Mouse (Mus musculus) cortical plate, adult 2 months (tissue): ENCODE measurements around the gene Klk6. TPM values are rescaled to one million over a fixed set of nuclear protein-coding genes. Genes with fewer than 3 reads are reported as not detected.

Experiments used
- H3K27ac ChIP-seq: fragments of 200-500 bp; 2 replicates; pipeline ENCODE4 v1.5.1; 2012; ENCODE audit warnings: low read length, control low read depth, inconsistent platforms; ENCODE audit not compliant: insufficient read depth
- H3K4me1 ChIP-seq: fragments of 200-500 bp; 2 replicates; pipeline ENCODE4 v1.6.1; 2011; ENCODE audit warnings: low read length; ENCODE audit not compliant: control insufficient read depth, insufficient read depth
- H3K4me3 ChIP-seq: fragments of 200-500 bp; 2 replicates; pipeline ENCODE4 v1.5.1; 2011; ENCODE audit warnings: mild to moderate bottlenecking, low read length, control low read depth; ENCODE audit not compliant: insufficient read depth
- CTCF ChIP-seq: fragments of 200-500 bp; IDR thresholded peaks from 2 replicates; pipeline ENCODE4 v1.5.1; 2011; ENCODE audit warnings: mild to moderate bottlenecking, control low read depth, low read length; ENCODE audit not compliant: insufficient read depth; ENCODE audit errors: extremely low read depth
- POLR2A ChIP-seq: fragments of 200-500 bp; IDR thresholded peaks from 2 replicates; pipeline ENCODE4 v1.6.1; 2011; ENCODE audit warnings: mild to moderate bottlenecking, low read length, control low read depth; ENCODE audit not compliant: insufficient read depth; ENCODE audit errors: extremely low read depth
- polyA plus RNA-seq: library from polyadenylated mRNA; depleted of rRNA; stranded (reverse); fragments of >200 nt; gene quantifications from 2 replicates; pipeline ENCODE4 v1.2.3, GENCODE M21; 2012; rRNA removed

Klk6 gene
- polyA plus RNA-seq, 1 experiment = 11.6 TPM

- no peak overlapping the region for H3K27ac ChIP-seq
- TF ChIP-seq POLR2A (no peak), CTCF (no peak)
- no peak overlapping the region for H3K4me3 ChIP-seq
- H3K4me1 ChIP-seq = no peaks in the 10 kb centered on the region
Measured at GRCm38 (mm10) chr7:43855709-43856108, 31.4 kb downstream of the Klk6 start.

GRCm38 (mm10) chr7:43856307-43856706 lies 32.0 kb downstream of the Klk6 start:
- H3K4me3 ChIP-seq = no peak overlapping the region
- no peaks in the 10 kb centered on the region for H3K4me1 ChIP-seq
- no peak overlapping the region for H3K27ac ChIP-seq
- TF ChIP-seq CTCF (no peak), POLR2A (no peak)

GRCm38 (mm10) chr7:43857501-43857900 lies 33.2 kb downstream of the Klk6 start:
- no peak overlapping the region for H3K4me3 ChIP-seq
- H3K4me1 ChIP-seq = no peaks in the 10 kb centered on the region
- TF ChIP-seq CTCF (no peak), POLR2A (no peak)
- no peak overlapping the region for H3K27ac ChIP-seq

- no peak overlapping the region for H3K27ac ChIP-seq
- H3K4me3 ChIP-seq = no peak overlapping the region
- TF ChIP-seq CTCF (no peak), POLR2A (no peak)
- H3K4me1 ChIP-seq = no peaks in the 10 kb centered on the region
Measured at GRCm38 (mm10) chr7:43860411-43860810, 36.1 kb downstream of the Klk6 start.

- TF ChIP-seq CTCF (peak; percentile 81), POLR2A (no peak)
- Histone ChIP-seq H3K4me1 (no peaks in the 10 kb centered on the region), H3K27ac (no peak overlapping the region), H3K4me3 (no peak overlapping the region)
Measured at GRCm38 (mm10) chr7:43873237-43873636, 48.9 kb downstream of the Klk6 start.

- Histone ChIP-seq H3K4me1 (no peaks in the 10 kb centered on the region), H3K4me3 (no peak overlapping the region), H3K27ac (no peak overlapping the region)
- TF ChIP-seq POLR2A (no peak), CTCF (no peak)
Measured at GRCm38 (mm10) chr7:43873674-43874073, 49.4 kb downstream of the Klk6 start.

- no peak overlapping the region for H3K4me3 ChIP-seq
- H3K27ac ChIP-seq = no peak overlapping the region
- no peaks in the 10 kb centered on the region for H3K4me1 ChIP-seq
- TF ChIP-seq POLR2A (no peak), CTCF (no peak)
Measured at GRCm38 (mm10) chr7:43874868-43875375, 50.6 kb downstream of the Klk6 start.

GRCm38 (mm10) chr7:43876444-43876843 lies 52.1 kb downstream of the Klk6 start:
- no peaks in the 10 kb centered on the region for H3K4me1 ChIP-seq

GRCm38 (mm10) chr7:43878281-43878680 lies 54.0 kb downstream of the Klk6 start:
- TF ChIP-seq POLR2A (no peak), CTCF (no peak)
- H3K4me1 ChIP-seq = no peaks in the 10 kb centered on the region
- no peak overlapping the region for H3K27ac ChIP-seq

More at GRCm38 (mm10) chr7:43876444-43876843, 52.1 kb downstream of the Klk6 start:
- Histone ChIP-seq H3K27ac (no peak overlapping the region), H3K4me3 (no peak overlapping the region)
- TF ChIP-seq CTCF (no peak), POLR2A (no peak)

GRCm38 (mm10) chr7:43880912-43881311 lies 56.6 kb downstream of the Klk6 start, which contains the start of gene Klk4:
TSS of gene Klk4 (plus strand) at chr7:43881160.
- Histone ChIP-seq H3K27ac (no peak within 1 kb of the TSS), H3K4me3 (no peak within 1 kb of the TSS), H3K4me1 (no peaks in the 10 kb centered on the region)
- TF ChIP-seq POLR2A = no peak
- TF ChIP-seq CTCF = no peak

More at GRCm38 (mm10) chr7:43878281-43878680, 54.0 kb downstream of the Klk6 start:
- no peak overlapping the region for H3K4me3 ChIP-seq

Other genes with a start within 250 kb of the Klk6 start
- gene Zfp719, start 244.9 kb upstream of the Klk6 start, polyA plus RNA-seq = 8.7 and 9.2 TPM in 2 replicates
- 0.15 and 0.21 TPM in 2 replicates for gene Zfp819, start 217.3 kb upstream of the Klk6 start, polyA plus RNA-seq
- gene Ceacam18, start 189.8 kb upstream of the Klk6 start, polyA plus RNA-seq = 0.04 TPM in 1 of 2 replicates, not detected in the other
- gene Siglece, start 164.3 kb upstream of the Klk6 start, polyA plus RNA-seq = 1.1 and 1.6 TPM in 2 replicates
- 8.1 and 8.6 TPM in 2 replicates for gene Ctu1, start 152.5 kb upstream of the Klk6 start, polyA plus RNA-seq
- not detected in 2 replicates for gene Klk14, start 134.1 kb upstream of the Klk6 start, polyA plus RNA-seq
- 0.04 TPM in 1 of 2 replicates, not detected in the other for gene Klk13, start 111.9 kb upstream of the Klk6 start, polyA plus RNA-seq
- not detected in 2 replicates for gene Klk12, start 55.6 kb upstream of the Klk6 start, polyA plus RNA-seq
- not detected in 2 replicates for gene Klk11, start 49.9 kb upstream of the Klk6 start, polyA plus RNA-seq
- 0.27 and 0.32 TPM in 2 replicates for gene Klk10, start 43.5 kb upstream of the Klk6 start, polyA plus RNA-seq
- 0.11 TPM in 1 of 2 replicates, not detected in the other for gene Klk9, start 32.6 kb upstream of the Klk6 start, polyA plus RNA-seq
- 3.1 and 7.6 TPM in 2 replicates for gene Klk8, start 26.9 kb upstream of the Klk6 start, polyA plus RNA-seq
- gene Klk7, start 13.2 kb upstream of the Klk6 start, polyA plus RNA-seq = 0.11 TPM in 1 of 2 replicates, not detected in the other
- gene Klk5, start 17.5 kb downstream of the Klk6 start, polyA plus RNA-seq = not detected in 2 replicates
- not detected in 2 replicates for gene Klk4, start 56.7 kb downstream of the Klk6 start, polyA plus RNA-seq
- gene Klk15, start 109.2 kb downstream of the Klk6 start, polyA plus RNA-seq = not detected in 2 replicates
- gene Klk1b8, start 126.2 kb downstream of the Klk6 start, polyA plus RNA-seq = not detected in 2 replicates
- not detected in 2 replicates for gene Klk1b1, start 142.3 kb downstream of the Klk6 start, polyA plus RNA-seq
- gene Klk1b9, start 151.6 kb downstream of the Klk6 start, polyA plus RNA-seq = not detected in 2 replicates
- gene Klk1b11, start 171.4 kb downstream of the Klk6 start, polyA plus RNA-seq = not detected in 2 replicates
- gene Klk1b26, start 187.7 kb downstream of the Klk6 start, polyA plus RNA-seq = not detected in 2 replicates
- not detected in 2 replicates for gene Klk1b27, start 227.8 kb downstream of the Klk6 start, polyA plus RNA-seq